Mouse (Mus musculus) myocyte (in vitro differentiated cells): Measurements from ENCODE around the gene Slc38a2.

ENCODE experiments used
- CEBPB ChIP-seq: IDR thresholded peaks from 2 replicates; pipeline ENCODE4 v1.6.1; 2011; ENCODE audit warnings: mild to moderate bottlenecking, moderate library complexity; ENCODE audit not compliant: poor library complexity, insufficient read depth, severe bottlenecking
- E2F4 ChIP-seq: IDR thresholded peaks from one replicate; pipeline ENCODE4 v1.6.1; 2011; ENCODE audit warnings: mild to moderate bottlenecking, control low read depth, moderate library complexity; ENCODE audit not compliant: insufficient read depth
- MAX ChIP-seq: IDR thresholded peaks from one replicate; pipeline ENCODE4 v1.6.1; 2011; ENCODE audit warnings: low read depth, mild to moderate bottlenecking, control low read depth
- MYOD1 ChIP-seq, 3 experiments: IDR thresholded peaks; one replicate each; pipeline ENCODE4 v1.6.1; 2011; ENCODE audit warnings: control low read depth in 2 of 3, low read depth in 2 of 3, mild to moderate bottlenecking in 2 of 3, moderate library complexity in 1 of 3; ENCODE audit not compliant: insufficient read length in 2 of 3, control insufficient read depth in 1 of 3
- MYOG ChIP-seq, 3 experiments: IDR thresholded peaks; one replicate each; pipeline ENCODE4 v1.6.1; 2011; ENCODE audit warnings: control low read depth in 2 of 3, low read depth in 2 of 3, mild to moderate bottlenecking in 2 of 3; ENCODE audit not compliant: insufficient read length in 2 of 3, control insufficient read depth in 1 of 3, insufficient read depth in 1 of 3
- POLR2A ChIP-seq: IDR thresholded peaks from one replicate; pipeline ENCODE4 v1.6.1; 2011; ENCODE audit warnings: low read depth, mild to moderate bottlenecking, control low read depth, moderate library complexity; ENCODE audit not compliant: insufficient read length
- POLR2AphosphoS2 ChIP-seq: IDR thresholded peaks from one replicate; pipeline ENCODE4 v1.6.1; 2011; ENCODE audit warnings: low read depth, control low read depth; ENCODE audit not compliant: insufficient read length
- REST ChIP-seq: IDR thresholded peaks from one replicate; pipeline ENCODE4 v1.6.1; 2011; ENCODE audit warnings: mild to moderate bottlenecking, control low read depth, moderate library complexity; ENCODE audit not compliant: insufficient read depth, insufficient read length
- SRF ChIP-seq: IDR thresholded peaks from one replicate; pipeline ENCODE4 v1.6.1; 2011; ENCODE audit warnings: low read depth; ENCODE audit not compliant: control insufficient read depth, insufficient read length
- TCF12 ChIP-seq: IDR thresholded peaks from one replicate; pipeline ENCODE4 v1.6.1; 2011; ENCODE audit warnings: mild to moderate bottlenecking, control low read depth; ENCODE audit not compliant: poor library complexity, insufficient read depth, severe bottlenecking
- TCF3 ChIP-seq: IDR thresholded peaks from one replicate; pipeline ENCODE4 v1.6.1; 2011; ENCODE audit warnings: low read depth, control low read depth; ENCODE audit not compliant: insufficient read length
- USF1 ChIP-seq: IDR thresholded peaks from one replicate; pipeline ENCODE4 v1.6.1; 2011; ENCODE audit warnings: low read depth, mild to moderate bottlenecking, control low read depth, moderate library complexity

- TF ChIP-seq USF1 (no peak), POLR2A (no peak), TCF12 (no peak), MAX (no peak), POLR2AphosphoS2 (no peak), CEBPB (no peak), TCF3 (no peak), MYOG (IDR thresholded peaks at IDR 0.05; ENCODE audit: control insufficient read depth in 1 of 3, insufficient read depth in 1 of 3, insufficient read length in 2 of 3, low read depth in 2 of 3) (no peak), E2F4 (no peak), MYOD1 (IDR thresholded peaks at IDR 0.05; ENCODE audit: control insufficient read depth in 1 of 3, insufficient read length in 2 of 3, low read depth in 2 of 3) (no peak), SRF (no peak), REST (no peak)
These were observed 8.7 kb downstream of the Slc38a2 start for GRCm38 (mm10) chr15:96690829-96691228.
